8 mouse cellular contexts compared by ENCODE assay signal in genomic region chr17:23546333-23546701, GRCm38 (mm10). TPM values are rescaled to one million over a fixed set of nuclear protein-coding genes. Genes with fewer than 3 reads are reported as not detected.
A peak's percentile ranks its signal among the peaks of the same experiment; 100 is the strongest.
DNase-seq lines count a peak whose midpoint lies in the region; ATAC-seq lines count a peak whose summit lies in the region.

No protein-coding gene starts in this region.

- intact Hi-C loops in left cerebral cortex, postnatal 36 days (cut with DNase I): loop anchor here (5.0 kb wide), 2 partner anchors 354 to 1184 kb away; partner anchors contain the start of genes Zfp40, Zfp758 and Zfp944

- DNase-seq in cerebellum, adult 11 months: peak; percentile 83
- DNase-seq in cerebellum, postnatal 14 days: peak; percentile 81 to 83
- DNase-seq in frontal cortex, postnatal 36 days (ENCODE audit: low spot score in 2 of 2): peak; percentile 81 to 87
- peak; percentile 77 to 78 for DNase-seq in left cerebral cortex, postnatal 36 days (ENCODE audit: low spot score in 2 of 2)
- peak; percentile 87 for DNase-seq in mesoderm, embryonic 11.5 days (ENCODE audit: low read depth, low spot score)
- peak; percentile 64 to 67 for DNase-seq in right cerebral cortex, postnatal 36 days (ENCODE audit: low spot score in 2 of 2)

- no peaks in the 10 kb centered on the region; the same call in none of the 2 replicates for H3K4me1 ChIP-seq in hindbrain, embryonic 16.5 days (ENCODE audit: control insufficient read depth, insufficient read depth, low read depth, low read length)

- no peaks in the 10 kb centered on the region for H3K36me3 ChIP-seq in hindbrain, embryonic 16.5 days (ENCODE audit: control insufficient read depth, insufficient read depth, low read length)

- WGBS in hindbrain, embryonic 16.5 days: under 1% methylated on average over 20 of the region's 20 CpGs

- peak overlapping the region; percentile 55 for H3K4me2 ChIP-seq in hindbrain, embryonic 16.5 days (ENCODE audit: low read length)

- no peaks in the 10 kb centered on the region for H3K9me3 ChIP-seq in hindbrain, embryonic 16.5 days (ENCODE audit: control insufficient read depth, low read length)

- H3K27me3 ChIP-seq in hindbrain, embryonic 16.5 days (replicated peaks; ENCODE audit: control insufficient read depth, insufficient read depth, low read length): no peaks in the 10 kb centered on the region

- H3K4me3 ChIP-seq in hindbrain, embryonic 16.5 days (ENCODE audit: low read length): peak overlapping the region; percentile 69

- no peak for ATAC-seq in cerebellum, adult (ENCODE audit: insufficient number of reproducible peaks, low FRiP score, low TSS enrichment)
- ATAC-seq in hindbrain, embryonic 16.5 days: peak; percentile 19; the same call in 1 of the 2 replicates

- peak overlapping the region; percentile 74 for H3K9ac ChIP-seq in hindbrain, embryonic 16.5 days (ENCODE audit: low read depth, low read length)

- H3K27ac ChIP-seq in hindbrain, embryonic 16.5 days (ENCODE audit: low read depth, low read length): no peak overlapping the region; the same call in 1 of the 2 replicates

RNA-seq across cellular contexts. Expression of gene Zfp213, which starts 17.7 kb away (rescaled TPM):
- polyA plus RNA-seq in hindbrain, embryonic 16.5 days (2015; fragmentation: Nextera tagmentation; extraction: Ambion mirVana): 17.0 and 18.0 TPM in 2 replicates
- total RNA-seq in left cerebral cortex, postnatal 36 days (2021): 1 to 10 TPM; 6.0 to 6.8 TPM

RNA-seq across cellular contexts. Expression of gene Zfp13, which starts 53.0 kb away (rescaled TPM):
- polyA plus RNA-seq in hindbrain, embryonic 16.5 days (2015; fragmentation: Nextera tagmentation; extraction: Ambion mirVana): 26.4 and 29.1 TPM in 2 replicates
- 10 to 100 TPM; 26.0 to 26.4 TPM for total RNA-seq in left cerebral cortex, postnatal 36 days (2021)

RNA-seq across cellular contexts. Expression of gene Zscan10, which starts 54.3 kb away (rescaled TPM):
- polyA plus RNA-seq in hindbrain, embryonic 16.5 days (2015; fragmentation: Nextera tagmentation; extraction: Ambion mirVana): 0.20 and 0.25 TPM in 2 replicates
- total RNA-seq in left cerebral cortex, postnatal 36 days (2021): not detected
